Mouse (Mus musculus) intestine, postnatal 0 days (tissue): ENCODE measurements around the gene Hoxd11. TPM values are rescaled to one million over a fixed set of nuclear protein-coding genes. Genes with fewer than 3 reads are reported as not detected.

Experiments used
- ATAC-seq: fragments of 200-750 bp; cut with Nextera tagmentation; 2 replicates; pipeline ENCODE4 v1.8.0; 2017; ENCODE audit warnings: mild to moderate bottlenecking, moderate TSS enrichment, moderate library complexity
- H3K27ac ChIP-seq: fragments of 300-500 bp; sonication (generic); 2 replicates; pipeline ENCODE4 v1.5.1; 2014; ENCODE audit warnings: mild to moderate bottlenecking, low read depth, low read length, moderate library complexity
- H3K27me3 ChIP-seq: fragments of 300-500 bp; sonication (generic); replicated peaks from 2 replicates; pipeline ENCODE4 v1.6.1; 2014; ENCODE audit warnings: low read length, mixed read lengths; ENCODE audit not compliant: control insufficient read depth, insufficient read depth
- H3K36me3 ChIP-seq: fragments of 300-500 bp; sonication (generic); 2 replicates; pipeline ENCODE4 v1.6.1; 2014; ENCODE audit warnings: mild to moderate bottlenecking, moderate library complexity; ENCODE audit not compliant: control insufficient read depth, insufficient read depth
- H3K4me1 ChIP-seq: fragments of 300-500 bp; sonication (generic); replicated peaks from 2 replicates; pipeline ENCODE4 v1.6.1; 2014; ENCODE audit warnings: antibody characterized with exemption, low read length, mixed read lengths; ENCODE audit not compliant: control insufficient read depth, insufficient read depth
- H3K4me2 ChIP-seq: fragments of 300-500 bp; sonication (generic); replicated peaks from 2 replicates; pipeline ENCODE4 v1.6.1; 2014; ENCODE audit warnings: low read depth, mild to moderate bottlenecking, moderate library complexity
- H3K4me3 ChIP-seq: fragments of 300-500 bp; sonication (generic); 2 replicates; pipeline ENCODE4 v1.5.1; 2014; ENCODE audit warnings: low read depth, low read length
- H3K9ac ChIP-seq: fragments of 300-500 bp; sonication (generic); 2 replicates; pipeline ENCODE4 v1.6.1; 2014; ENCODE audit warnings: mild to moderate bottlenecking, low read depth, low read length
- H3K9me3 ChIP-seq: fragments of 300-500 bp; sonication (generic); 2 replicates; pipeline ENCODE4 v1.6.1; 2016; ENCODE audit warnings: mixed run types; ENCODE audit not compliant: control insufficient read depth
- CTCF ChIP-seq: sonication (generic); IDR thresholded peaks from 2 replicates; pipeline ENCODE4 v1.5.1; 2016; ENCODE audit warnings: low read depth, mild to moderate bottlenecking, control low read depth, antibody characterized with exemption, moderate library complexity
- WGBS: fragments of 180-500 bp; shearing (Covaris S2); extraction: QIAGEN DNeasy Blood & Tissue Kit; methylation state at CpG from one replicate; pipeline ENCODE4 v1.1.7; 2014; 5-methylcytosine and 5-hydroxymethylcytosine counted together
- polyA plus RNA-seq: library from polyadenylated mRNA; unstranded; fragments of >200 nt; fragmentation: Nextera tagmentation; extraction: Ambion mirVana; gene quantifications from 2 replicates; pipeline ENCODE4 v1.2.1, GENCODE M21; 2015

The Hoxd11 gene
- polyA plus RNA-seq, 1 experiment from 2014 or later: 0.64 TPM

DNA sequence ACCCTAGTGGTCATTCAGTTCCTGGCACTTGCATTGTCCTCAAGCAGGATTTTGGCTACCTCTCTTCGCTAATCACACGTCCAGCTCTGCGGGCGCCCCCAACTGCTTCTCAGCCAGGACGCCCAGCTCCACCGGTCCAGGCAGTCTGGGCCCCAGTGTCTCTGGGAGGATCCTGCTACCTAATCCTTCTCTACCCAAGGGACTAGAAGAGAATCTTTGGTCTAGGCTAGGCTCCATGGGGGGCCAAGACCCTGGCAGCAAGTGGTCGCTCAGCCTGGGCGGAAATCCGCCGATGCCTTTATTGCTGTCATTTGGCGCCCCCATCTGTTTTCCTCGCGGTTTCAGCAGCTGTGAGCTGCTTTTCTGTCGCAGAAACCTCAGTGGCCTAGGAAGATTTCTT, 17.7 kb upstream of the Hoxd11 start:
- H3K9me3 ChIP-seq: no peaks in the 10 kb centered on the region
- no peak for ATAC-seq
- H3K4me2 ChIP-seq: 0 out of 2 replicates have a peak overlapping the region, but pooled peaks have one; percentile 33
- H3K27ac ChIP-seq: no peak overlapping the region
- H3K9ac ChIP-seq: no peak overlapping the region
- no peaks in the 10 kb centered on the region for H3K36me3 ChIP-seq
- H3K27me3 ChIP-seq: peaks cover 97% of the 10 kb centered on the region
- WGBS: 1% methylated on average over 14 of the region's 14 CpGs
- TF ChIP-seq CTCF: peak; percentile 66
- peak overlapping the region; percentile 6; the same call in 1 of the 2 replicates for H3K4me3 ChIP-seq
- no peaks in the 10 kb centered on the region for H3K4me1 ChIP-seq

DNA sequence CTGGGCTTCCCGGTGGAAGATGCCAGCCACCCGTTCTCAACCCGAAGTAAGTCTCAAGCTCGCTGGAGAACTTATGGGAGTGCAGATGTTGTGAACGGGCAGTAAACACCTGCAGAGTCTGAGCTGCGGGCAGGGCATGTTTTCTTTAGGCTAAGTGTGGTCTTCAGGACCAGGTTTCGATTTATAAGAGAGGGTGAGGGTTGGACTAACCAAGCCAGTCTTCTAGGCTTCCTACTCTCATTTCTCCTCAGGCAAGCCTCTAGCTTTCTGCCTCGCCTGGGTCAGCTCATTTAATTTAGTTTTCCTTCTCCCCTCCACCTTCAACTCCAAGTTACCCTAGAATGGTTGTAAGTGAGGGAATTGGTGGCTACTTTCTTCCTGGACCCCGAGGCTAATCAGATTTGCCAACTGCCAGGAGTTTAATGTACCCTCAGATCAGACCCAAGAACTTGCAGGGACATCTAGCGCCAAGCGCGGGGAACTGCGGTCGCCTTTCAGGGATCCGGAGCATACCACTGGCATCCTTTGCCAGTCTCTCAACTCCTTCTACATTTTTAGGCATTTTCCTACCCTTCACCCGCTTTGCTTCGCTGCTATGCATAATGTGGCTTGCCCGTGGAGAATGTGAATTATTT, 15.9 kb upstream of the Hoxd11 start:
- 4% methylated on average over 18 of the region's 18 CpGs for WGBS
- ATAC-seq: no peak
- H3K9me3 ChIP-seq: no peaks in the 10 kb centered on the region
- TF ChIP-seq CTCF: peak; percentile 79
- H3K27me3 ChIP-seq: peaks cover 97% of the 10 kb centered on the region
- H3K36me3 ChIP-seq: no peaks in the 10 kb centered on the region
- H3K4me3 ChIP-seq: no peak overlapping the region
- no peak overlapping the region for H3K4me2 ChIP-seq
- H3K9ac ChIP-seq: no peak overlapping the region
- 0 out of 2 replicates have a peak, but pooled peaks cover 3% of the 10 kb centered on the region for H3K4me1 ChIP-seq
- no peak overlapping the region for H3K27ac ChIP-seq

DNA sequence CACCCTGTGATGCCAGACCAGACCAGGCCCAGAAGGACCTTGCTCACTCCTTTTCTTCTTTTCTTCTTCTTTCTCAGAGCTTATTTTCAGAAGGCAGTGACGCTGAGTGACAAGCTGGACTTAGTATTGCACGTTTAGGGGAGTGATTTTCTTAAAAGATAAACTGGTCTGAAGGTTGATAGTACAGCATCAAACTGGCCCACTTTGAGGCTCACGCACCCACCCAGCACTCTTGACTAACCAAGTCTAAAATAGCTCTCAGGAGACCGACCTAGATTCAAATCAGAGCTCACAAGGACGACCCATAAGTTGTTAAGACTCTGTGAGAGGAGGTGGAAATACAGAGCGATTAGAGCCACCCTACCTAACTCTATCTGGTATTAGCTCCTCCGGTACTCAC, 12.9 kb upstream of the Hoxd11 start:
- H3K27me3 ChIP-seq: peaks cover 96% of the 10 kb centered on the region
- WGBS: 3% methylated on average over 7 of the region's 7 CpGs
- no peak overlapping the region for H3K27ac ChIP-seq
- no peak overlapping the region for H3K9ac ChIP-seq
- H3K36me3 ChIP-seq: no peaks in the 10 kb centered on the region
- 0 out of 2 replicates have a peak, but pooled peaks cover 3% of the 10 kb centered on the region for H3K4me1 ChIP-seq
- no peak for TF ChIP-seq CTCF
- no peak overlapping the region for H3K4me3 ChIP-seq
- no peak for ATAC-seq
- H3K4me2 ChIP-seq: no peak overlapping the region
- no peaks in the 10 kb centered on the region for H3K9me3 ChIP-seq

DNA sequence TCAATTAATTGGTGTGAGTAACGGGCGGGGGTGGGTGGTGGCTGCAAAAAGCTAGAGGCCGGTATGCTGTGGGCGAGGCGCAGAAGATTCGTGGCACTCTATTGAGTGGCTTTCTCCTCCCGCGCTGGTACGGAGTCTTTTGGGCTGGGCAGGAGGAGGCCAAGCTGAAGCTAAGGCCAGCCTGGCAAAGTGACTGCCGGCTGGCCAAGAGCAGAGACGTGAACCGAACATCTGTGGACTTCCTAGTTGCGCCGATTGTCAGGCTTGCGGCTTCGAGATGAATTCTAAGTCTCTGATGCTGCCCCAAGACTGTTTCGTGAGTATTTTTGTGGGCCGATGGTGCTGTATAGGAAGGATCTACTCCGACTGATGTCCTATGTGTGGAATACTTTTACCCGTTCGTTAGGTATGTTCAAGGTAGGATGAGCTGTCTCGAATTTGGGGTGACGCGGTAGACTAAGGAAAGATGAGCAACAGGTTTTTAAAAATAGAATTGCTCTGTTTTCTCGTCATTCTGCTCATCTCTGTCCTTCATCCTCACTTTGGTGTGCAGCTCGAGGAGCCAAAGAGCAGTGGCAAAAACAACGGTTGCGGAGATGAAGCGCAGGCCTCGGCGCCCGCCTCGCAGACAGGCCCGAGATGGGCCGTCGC, 12.0 kb upstream of the Hoxd11 start:
- no peak overlapping the region for H3K4me2 ChIP-seq
- H3K36me3 ChIP-seq: no peaks in the 10 kb centered on the region
- H3K9ac ChIP-seq: no peak overlapping the region
- no peak overlapping the region for H3K27ac ChIP-seq
- H3K4me3 ChIP-seq: peak overlapping the region; percentile 42; the same call in 1 of the 2 replicates
- H3K4me1 ChIP-seq: 0 out of 2 replicates have a peak, but pooled peaks cover 3% of the 10 kb centered on the region
- no peaks in the 10 kb centered on the region for H3K9me3 ChIP-seq
- TF ChIP-seq CTCF: no peak
- peaks cover 96% of the 10 kb centered on the region for H3K27me3 ChIP-seq
- WGBS: 4% methylated on average over 36 of the region's 36 CpGs
- no peak for ATAC-seq

DNA sequence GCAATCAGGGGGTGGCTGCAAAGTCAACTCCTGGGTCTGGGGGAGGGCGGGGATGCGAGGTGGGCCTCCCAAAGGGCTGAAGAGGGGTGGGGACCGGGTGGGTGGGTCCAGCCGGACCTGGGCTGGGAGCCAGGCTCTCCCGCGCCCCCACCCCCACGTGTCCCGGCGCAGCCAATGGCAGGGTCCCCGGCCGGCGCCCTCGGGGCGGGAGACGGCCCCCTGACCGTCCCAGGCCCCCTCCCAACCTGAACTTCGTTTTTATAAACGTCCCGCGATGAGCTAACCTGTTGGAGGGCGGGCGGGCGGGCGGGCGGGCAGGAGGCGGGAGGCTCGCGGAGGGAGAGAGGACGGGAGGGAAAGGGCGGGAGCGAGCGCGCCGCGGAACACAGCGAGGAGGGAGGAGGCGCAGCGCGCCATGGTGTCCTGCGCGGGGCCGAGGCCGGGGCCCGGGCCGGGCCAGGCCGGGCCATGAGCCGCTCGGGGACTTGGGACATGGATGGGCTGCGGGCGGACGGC, 11.5 kb upstream of the Hoxd11 start, which contains the start of gene Hoxd13:
Hoxd13 (plus strand) TSS at position 469 of the 516 bp plus-strand sequence.
- Histone ChIP-seq H3K4me3 (peak within 1 kb of the TSS; percentile 42), H3K9me3 (no peaks in the 10 kb centered on the region), H3K9ac (no peak within 1 kb of the TSS), H3K4me2 (peak within 1 kb of the TSS; percentile 71), H3K27ac (no peak within 1 kb of the TSS), H3K27me3 (peaks cover 96% of the 10 kb centered on the region), H3K4me1 (0 out of 2 replicates have a peak, but pooled peaks cover 3% of the 10 kb centered on the region), H3K36me3 (no peaks in the 10 kb centered on the region)
- ATAC-seq: peak; percentile 36; the same call in 1 of the 2 replicates
- no peak for TF ChIP-seq CTCF
- WGBS: under 1% methylated on average over 31 of the region's 51 CpGs
